9 mouse cellular contexts compared by ENCODE assay signal in the genomic region with DNA sequence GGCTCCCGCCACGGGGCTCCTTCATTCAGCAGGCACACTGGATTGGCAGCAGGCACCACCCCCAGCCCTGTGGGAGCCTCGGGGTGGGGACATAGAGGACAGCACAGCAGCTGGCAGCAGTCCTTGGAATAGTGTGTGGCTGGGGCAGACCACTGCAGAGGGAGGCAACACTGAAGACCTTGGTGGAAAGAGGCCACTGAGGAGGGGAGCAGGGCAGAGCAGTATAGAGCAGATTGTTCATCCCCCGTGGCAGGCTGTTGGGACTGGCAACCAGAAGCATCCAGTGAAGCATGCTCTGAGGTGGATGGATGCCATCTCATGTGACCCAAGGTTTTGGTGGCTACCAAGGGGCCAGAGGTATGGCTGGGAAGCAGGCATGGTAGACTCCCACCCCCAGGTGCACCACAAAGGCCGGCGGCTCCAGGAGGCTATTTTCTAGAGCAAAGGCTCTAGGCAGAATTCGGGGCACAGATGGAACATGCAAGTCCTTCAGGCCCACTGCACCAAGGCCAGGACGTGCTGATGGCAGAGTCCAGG. TPM values are rescaled to one million over a fixed set of nuclear protein-coding genes. Genes with fewer than 3 reads are reported as not detected.
DNase-seq lines count a peak whose midpoint lies in the region; ATAC-seq and TF ChIP-seq lines count a peak whose summit lies in the region.
"Had no signal": no experiment of that assay in that cellular context is flagged by ENCODE, and none has a peak within 500 bp of the region (broad histone marks: within the 10 kb centered on the region; RNA-seq: fewer than 3 reads in every experiment).

No protein-coding gene starts in this region.

- H3K27ac ChIP-seq in heart, adult 2 months: no peak overlapping the region
- H3K27ac ChIP-seq in intestine, embryonic 15.5 days: no peak overlapping the region
- H3K27ac ChIP-seq in stomach, postnatal 0 days (replicated peaks): 0 out of 2 replicates have a peak overlapping the region, but pooled peaks have one; percentile 8
- H3K27ac ChIP-seq: liver, embryonic 14.5 days had no signal

- TF ChIP-seq EP300 in heart, adult 2 months (IDR thresholded peaks at IDR 0.05; ENCODE audit: insufficient read depth, low read depth, low read length): no peak
- no peak for TF ChIP-seq EP300 in stomach, postnatal 0 days (optimal IDR thresholded peaks at IDR 0.05)

- H3K4me1 ChIP-seq in heart, adult 2 months (ENCODE audit: control insufficient read depth, insufficient read depth, low read length): peaks cover 19% of the 10 kb centered on the region
- H3K4me1 ChIP-seq in intestine, embryonic 15.5 days (replicated peaks): peaks cover 35% of the 10 kb centered on the region
- peaks cover 6% of the 10 kb centered on the region; the same call in 1 of the 2 replicates for H3K4me1 ChIP-seq in stomach, postnatal 0 days (replicated peaks; ENCODE audit: control insufficient read depth, insufficient read depth)

- no peak overlapping the region for H3K4me3 ChIP-seq in heart, adult 2 months
- no peak overlapping the region for H3K4me3 ChIP-seq in intestine, embryonic 15.5 days (replicated peaks)
- no peak overlapping the region for H3K4me3 ChIP-seq in stomach, postnatal 0 days (ENCODE audit: low read depth, low read length)

- no peak for TF ChIP-seq CTCF in heart, adult 2 months (IDR thresholded peaks at IDR 0.05)
- no peak for TF ChIP-seq CTCF in stomach, postnatal 0 days (IDR thresholded peaks at IDR 0.05; ENCODE audit: low read depth)

- peak; percentile 40 to 51 for DNase-seq in heart, postnatal 10 days
- no peak for DNase-seq in heart, adult 2 months
- DNase-seq in Muller cell, postnatal 12 days (ENCODE audit: inconsistent ontology term): peak; percentile 77
- peak; percentile 83 for DNase-seq in cerebellum, adult 9-11 months
- DNase-seq in stomach, postnatal 0 days (ENCODE audit: low spot score): peak; percentile 60
- DNase-seq in left cerebral cortex, adult 18-20 months (ENCODE audit: low spot score in 2 of 2): no peak
- DNase-seq in lung, postnatal 14 days: no peak

- no peak overlapping the region for H3K9ac ChIP-seq in heart, adult 2 months (ENCODE audit: low read depth, low read length)
- H3K9ac ChIP-seq in intestine, embryonic 15.5 days: no peak overlapping the region
- H3K9ac ChIP-seq in stomach, postnatal 0 days (ENCODE audit: low read length): no peak overlapping the region
- H3K9ac ChIP-seq: liver, embryonic 14.5 days had no signal

- WGBS in heart, adult 2 months: 56% methylated on average over 8 of the region's 8 CpGs
- 61% methylated on average over 8 of the region's 8 CpGs for WGBS in intestine, embryonic 15.5 days
- 62% methylated on average over 8 of the region's 8 CpGs for WGBS in stomach, postnatal 0 days

- ATAC-seq in intestine, embryonic 15.5 days: peak; percentile 27; the same call in 1 of the 2 replicates
- ATAC-seq in stomach, postnatal 0 days (ENCODE audit: low FRiP score, low TSS enrichment): no peak; the same call in 1 of the 2 replicates

- peaks cover 7% of the 10 kb centered on the region for H3K79me2 ChIP-seq in heart, adult 2 months (replicated peaks; ENCODE audit: control insufficient read depth, insufficient read depth, low read length)

- no peak for TF ChIP-seq POLR2A in heart, adult 2 months (IDR thresholded peaks at IDR 0.05; ENCODE audit: insufficient read depth, low read depth, low read length)

- H3K9me3 ChIP-seq in intestine, embryonic 15.5 days: no peaks in the 10 kb centered on the region
- no peaks in the 10 kb centered on the region for H3K9me3 ChIP-seq in stomach, postnatal 0 days (ENCODE audit: control insufficient read depth, low read length)

- no peak overlapping the region for H3K4me2 ChIP-seq in intestine, embryonic 15.5 days (replicated peaks)
- H3K4me2 ChIP-seq in stomach, postnatal 0 days (replicated peaks; ENCODE audit: low read depth): no peak overlapping the region

- H3K27me3 ChIP-seq in heart, adult 2 months (ENCODE audit: control insufficient read depth, insufficient read depth, low read length): no peaks in the 10 kb centered on the region
- no peaks in the 10 kb centered on the region for H3K27me3 ChIP-seq in intestine, embryonic 15.5 days (replicated peaks)
- no peaks in the 10 kb centered on the region for H3K27me3 ChIP-seq in stomach, postnatal 0 days (ENCODE audit: control insufficient read depth, insufficient read depth, low read length)

- intact Hi-C loops in heart, postnatal 10 days (cut with DNase I): no loop called here
- intact Hi-C loops in heart, adult 2 months (cut with DNase I): no loop called here

- H3K36me3 ChIP-seq in heart, adult 2 months (ENCODE audit: control insufficient read depth, insufficient read depth, low read length): no peaks in the 10 kb centered on the region
- no peaks in the 10 kb centered on the region for H3K36me3 ChIP-seq in intestine, embryonic 15.5 days
- H3K36me3 ChIP-seq in stomach, postnatal 0 days (ENCODE audit: control insufficient read depth, insufficient read depth, low read length): no peaks in the 10 kb centered on the region

RNA-seq across cellular contexts. Expression of gene Ppp1r37, which starts 20.7 kb away (rescaled TPM):
- 10 to 100 TPM; 43.1 to 46.2 TPM for total RNA-seq in heart, postnatal 10 days (2021)
- 10 to 100 TPM; 58.0 to 69.5 TPM for total RNA-seq in heart, adult 2 months (2021)
- 56.0 and 66.4 TPM in 2 replicates for polyA plus RNA-seq in heart, adult 2 months (2012; rRNA removed)
- 18.3 and 21.8 TPM in 2 replicates for polyA plus RNA-seq in intestine, embryonic 15.5 days (2015; fragmentation: Nextera tagmentation; extraction: Ambion mirVana)
- 16.5 and 21.2 TPM in 2 replicates for polyA plus RNA-seq in stomach, postnatal 0 days (2015; fragmentation: Nextera tagmentation; extraction: Ambion mirVana)
- 100 to 1,000 TPM; 139 to 147 TPM for total RNA-seq in left cerebral cortex, adult 18-20 months (2021)

RNA-seq across cellular contexts. Expression of gene Nkpd1, which starts 24.6 kb away (rescaled TPM):
- total RNA-seq in heart, postnatal 10 days (2021): not detected
- not detected for total RNA-seq in heart, adult 2 months (2021)
- polyA plus RNA-seq in heart, adult 2 months (2012; rRNA removed): 0.06 TPM in 1 of 2 replicates, not detected in the other
- 0.10 and 0.11 TPM in 2 replicates for polyA plus RNA-seq in intestine, embryonic 15.5 days (2015; fragmentation: Nextera tagmentation; extraction: Ambion mirVana)
- 30.8 and 33.0 TPM in 2 replicates for polyA plus RNA-seq in stomach, postnatal 0 days (2015; fragmentation: Nextera tagmentation; extraction: Ambion mirVana)
- under 1 TPM; 0.72 to 0.94 TPM for total RNA-seq in left cerebral cortex, adult 18-20 months (2021)

RNA-seq across cellular contexts. Expression of gene Trappc6a, which starts 34.0 kb away (rescaled TPM):
- total RNA-seq in heart, postnatal 10 days (2021): 10 to 100 TPM; 43.1 to 53.1 TPM
- total RNA-seq in heart, adult 2 months (2021): 10 to 100 TPM; 32.2 to 33.5 TPM
- polyA plus RNA-seq in heart, adult 2 months (2012; rRNA removed): 32.9 and 45.0 TPM in 2 replicates
- 124 and 137 TPM in 2 replicates for polyA plus RNA-seq in intestine, embryonic 15.5 days (2015; fragmentation: Nextera tagmentation; extraction: Ambion mirVana)
- polyA plus RNA-seq in stomach, postnatal 0 days (2015; fragmentation: Nextera tagmentation; extraction: Ambion mirVana): 113 and 123 TPM in 2 replicates
- total RNA-seq in left cerebral cortex, adult 18-20 months (2021): 10 to 100 TPM; 18.7 to 21.1 TPM

RNA-seq across cellular contexts. Expression of gene Bloc1s3, which starts 34.1 kb away (rescaled TPM):
- total RNA-seq in heart, postnatal 10 days (2021): 1 to 10 TPM; 2.3 to 3.2 TPM
- total RNA-seq in heart, adult 2 months (2021): 1 to 10 TPM; 2.2 to 2.5 TPM
- polyA plus RNA-seq in heart, adult 2 months (2012; rRNA removed): 3.9 and 5.4 TPM in 2 replicates
- 1.9 and 2.2 TPM in 2 replicates for polyA plus RNA-seq in intestine, embryonic 15.5 days (2015; fragmentation: Nextera tagmentation; extraction: Ambion mirVana)
- polyA plus RNA-seq in stomach, postnatal 0 days (2015; fragmentation: Nextera tagmentation; extraction: Ambion mirVana): 3.2 and 3.7 TPM in 2 replicates
- 1 to 10 TPM; 7.6 to 7.8 TPM for total RNA-seq in left cerebral cortex, adult 18-20 months (2021)

RNA-seq across cellular contexts. Expression of gene Zfp296, which starts 34.9 kb away (rescaled TPM):
- not detected for total RNA-seq in heart, postnatal 10 days (2021)
- total RNA-seq in heart, adult 2 months (2021): under 1 TPM; 0.42 to 0.43 TPM
- 0.82 and 1.0 TPM in 2 replicates for polyA plus RNA-seq in heart, adult 2 months (2012; rRNA removed)
- polyA plus RNA-seq in intestine, embryonic 15.5 days (2015; fragmentation: Nextera tagmentation; extraction: Ambion mirVana): 0.63 and 0.95 TPM in 2 replicates
- polyA plus RNA-seq in stomach, postnatal 0 days (2015; fragmentation: Nextera tagmentation; extraction: Ambion mirVana): 3.7 and 5.0 TPM in 2 replicates
- 1 to 10 TPM; 2.0 to 2.7 TPM for total RNA-seq in left cerebral cortex, adult 18-20 months (2021)

Comparison
In these comparisons a context has a peak if more than half of its experiments do, and no peak if none do; other contexts are left out.
1. DNase-seq: peak in heart, postnatal 10 days (2 of 2), Muller cell, postnatal 12 days (single experiment), cerebellum, adult 9-11 months (single experiment) and stomach, postnatal 0 days (single experiment); none in heart, adult 2 months (0 of 2), left cerebral cortex, adult 18-20 months (0 of 2) and lung, postnatal 14 days (single experiment).